Mouse (Mus musculus): Measurements from ENCODE around the gene Lce1b.

The Lce1b gene

DNA sequence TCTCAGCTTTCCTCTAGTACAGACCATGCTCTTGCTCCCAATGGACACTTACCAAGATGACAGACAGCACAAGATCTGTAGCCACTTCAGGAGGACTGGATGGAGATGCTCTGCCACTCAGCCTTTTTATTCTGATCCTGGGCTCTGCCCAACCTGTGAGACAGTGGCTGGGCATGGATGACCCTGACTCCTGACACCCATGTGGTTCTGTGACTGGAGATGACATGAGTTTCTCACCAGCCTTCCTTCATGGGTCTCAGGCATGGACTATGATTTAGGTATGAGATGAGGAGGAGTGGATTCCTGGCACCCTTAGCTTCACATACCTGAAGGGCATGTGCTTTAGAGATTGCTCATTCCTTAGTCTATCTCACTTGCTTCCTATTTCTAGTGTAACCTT lies at the start of gene Lce1b:
Gene Lce1b, minus strand, starts transcription at position 101 of the 400 bp plus-strand sequence.
- DNase-seq: no peak

DNA sequence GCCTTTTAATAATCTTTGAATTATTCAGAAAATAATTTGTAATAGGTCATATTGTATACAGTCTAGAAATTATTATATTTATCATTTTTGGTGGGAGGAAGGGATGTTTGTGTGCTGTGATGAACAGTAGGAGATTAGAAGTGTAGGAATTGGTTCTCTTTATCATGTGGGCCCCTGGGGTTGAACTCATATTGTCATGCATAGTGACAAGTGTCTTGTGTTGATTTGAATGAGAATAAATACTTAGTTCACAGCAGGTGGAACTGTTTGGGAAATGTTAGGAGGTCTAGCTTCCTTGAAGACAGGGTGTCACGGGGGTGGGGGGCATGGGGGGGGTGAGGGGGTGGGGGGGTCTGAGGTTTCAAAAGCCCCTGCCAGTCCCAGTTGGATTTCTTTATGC lies 37.9 kb upstream of the Lce1b start:
- DNase-seq: no peak

DNA sequence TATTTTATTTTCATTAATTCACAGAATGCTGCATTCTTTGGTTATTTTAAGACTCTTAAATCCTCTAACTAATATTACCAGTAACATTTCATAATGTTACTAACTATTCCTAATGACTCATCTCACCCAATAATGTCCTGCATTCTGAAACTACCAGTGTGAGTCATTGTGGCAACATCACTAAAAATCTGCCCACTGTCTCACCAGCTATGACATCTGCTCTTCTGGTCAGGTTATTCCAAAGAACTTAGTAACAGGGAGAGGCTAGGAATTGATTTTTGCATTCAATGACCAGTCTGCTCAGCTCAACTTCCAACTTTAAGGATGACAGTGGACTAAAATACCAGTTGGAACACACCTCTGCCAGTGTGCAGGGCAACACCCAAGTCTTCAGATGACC lies 35.0 kb upstream of the Lce1b start:
- DNase-seq: no peak

DNA sequence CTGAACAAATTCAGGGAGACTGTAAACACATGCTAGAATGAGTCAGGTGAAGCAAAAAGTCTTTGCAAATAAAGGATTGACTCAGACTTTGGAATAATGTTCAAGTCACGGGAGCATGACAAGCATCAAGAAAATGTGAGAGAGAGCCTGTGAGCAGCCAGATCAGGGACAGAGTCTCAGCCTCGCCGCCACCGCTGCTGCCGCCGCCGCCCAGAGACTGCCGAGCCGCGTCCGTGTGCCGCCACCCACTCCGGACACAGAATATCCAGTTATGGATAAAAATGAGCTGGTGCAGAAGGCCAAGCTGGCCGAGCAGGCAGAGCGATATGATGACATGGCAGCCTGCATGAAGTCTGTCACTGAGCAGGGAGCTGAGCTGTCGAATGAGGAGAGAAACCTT lies 32.4 kb upstream of the Lce1b start:
- peak; percentile 22 to 49 for DNase-seq

DNA sequence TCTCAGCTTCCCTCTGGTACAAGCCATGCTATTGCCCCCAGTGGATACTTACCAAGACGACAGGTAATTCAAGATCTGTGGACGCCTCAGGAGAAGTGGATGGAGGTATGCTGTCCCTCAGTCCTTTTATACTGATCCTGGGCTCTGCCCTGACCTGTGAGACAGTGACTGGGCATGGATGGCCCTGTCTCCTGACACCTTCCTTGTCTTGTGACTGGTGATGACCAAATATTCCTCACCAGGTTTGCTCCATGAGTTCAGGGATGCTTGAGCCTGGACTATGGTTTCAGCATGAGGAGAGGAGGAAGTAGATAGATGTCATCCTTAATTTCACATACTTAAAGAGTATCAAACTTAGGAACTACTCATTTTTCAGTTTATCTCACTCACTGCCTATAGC lies 30.4 kb upstream of the Lce1b start, which contains the start of gene Lce1d:
Gene Lce1d, minus strand, starts transcription at position 101 of the 400 bp plus-strand sequence.
- DNase-seq: no peak

DNA sequence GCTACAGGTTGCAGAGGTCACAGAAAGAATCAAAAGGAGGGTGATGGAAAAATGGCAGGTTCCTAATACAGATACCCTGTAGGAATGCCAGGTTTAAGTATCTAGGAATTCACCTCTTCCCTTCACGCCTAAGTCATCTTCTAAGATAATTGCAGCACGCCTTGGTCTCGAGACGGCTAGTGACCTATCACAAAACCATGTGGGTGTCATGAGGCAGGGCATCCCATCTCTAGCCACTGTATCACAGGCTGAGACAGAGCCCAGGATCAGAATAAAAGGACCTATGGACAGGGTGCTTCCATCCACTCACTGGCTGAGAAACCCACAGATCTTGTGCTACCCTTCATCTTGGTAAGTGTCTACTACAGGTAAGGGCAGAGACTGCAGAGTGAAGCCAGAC lies 22.2 kb upstream of the Lce1b start, which contains the start of gene Lce1c:
Gene Lce1c, plus strand, starts transcription at position 301 of the 400 bp plus-strand sequence.
- DNase-seq: no peak

DNA sequence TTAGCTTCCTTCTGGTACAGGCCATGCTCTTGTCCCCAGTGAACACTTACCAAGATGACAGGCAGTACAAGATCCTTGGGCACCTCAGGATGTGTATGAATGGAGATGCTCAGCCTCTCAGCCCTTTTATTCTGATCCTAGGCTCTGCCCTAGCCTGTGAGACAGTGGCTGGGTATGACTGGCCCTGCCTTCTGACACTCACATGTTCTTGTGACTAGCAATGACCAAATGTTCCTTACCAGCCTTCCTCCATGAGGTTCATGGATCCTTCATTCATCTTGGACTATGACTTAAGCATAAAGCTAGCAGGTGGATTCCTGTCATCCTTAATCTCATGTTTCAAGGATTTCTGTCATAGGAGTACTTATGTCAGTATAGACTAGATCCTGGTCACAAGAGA lies 13.5 kb upstream of the Lce1b start, which contains the start of gene Lce1a2:
Gene Lce1a2, minus strand, starts transcription at position 101 of the 400 bp plus-strand sequence.
- no peak for DNase-seq

DNA sequence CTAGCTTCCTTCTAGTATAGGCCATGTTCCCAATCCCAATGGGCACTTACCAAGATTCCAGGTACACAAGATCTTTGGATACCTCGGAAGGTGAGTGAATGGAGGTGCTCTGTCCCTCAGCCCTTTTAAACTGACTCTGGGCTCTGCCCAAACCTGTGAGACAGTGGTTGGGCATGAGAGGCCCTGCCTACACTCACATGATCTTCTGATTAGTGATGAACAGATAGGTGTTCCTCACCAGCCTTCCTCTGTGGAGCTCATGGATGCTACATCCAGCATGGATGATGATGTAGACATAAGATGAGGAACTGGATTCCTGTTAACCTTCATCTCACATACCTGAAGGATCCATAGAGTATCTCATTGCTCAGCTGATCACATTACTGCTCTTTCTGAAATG lies 8.5 kb downstream of the Lce1b start, which contains the start of gene Lce1a1:
Gene Lce1a1, minus strand, starts transcription at position 101 of the 400 bp plus-strand sequence.
- DNase-seq: no peak

DNA sequence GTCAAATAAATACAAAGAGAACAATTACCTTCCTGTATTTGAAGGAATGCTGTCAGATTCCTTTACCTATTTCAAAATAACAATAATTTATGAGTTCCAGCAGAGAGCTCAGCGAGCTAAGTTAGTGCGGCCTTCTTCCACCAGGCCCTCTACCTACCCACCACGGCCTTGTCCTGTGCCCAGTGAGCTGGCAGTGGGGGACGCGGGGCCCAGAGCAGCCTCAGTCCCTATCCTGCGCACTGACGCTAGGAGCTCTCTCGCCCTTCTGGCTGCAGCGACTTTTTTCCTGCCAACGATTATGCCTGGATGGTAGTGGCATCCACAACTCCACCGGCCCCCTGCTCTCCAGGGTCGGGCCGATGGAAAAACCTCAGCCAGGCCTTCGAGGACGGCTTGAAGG lies 16.9 kb downstream of the Lce1b start:
- DNase-seq: no peak

DNA sequence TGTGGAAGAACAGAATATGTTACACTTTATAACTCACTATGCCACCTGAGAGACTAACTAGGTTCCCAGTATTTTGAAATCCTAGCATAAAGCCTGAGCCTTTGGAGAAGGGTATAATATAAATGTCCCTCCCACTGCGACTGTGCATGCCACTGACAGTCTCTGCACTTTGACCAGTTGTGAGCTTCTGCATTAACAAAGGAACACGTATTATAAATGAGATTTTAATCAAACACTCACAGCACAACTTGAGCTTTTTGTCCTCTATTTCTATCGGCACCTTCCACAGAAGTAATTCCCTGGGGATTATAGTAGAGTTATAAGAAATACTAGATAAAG lies 18.1 kb downstream of the Lce1b start:
- DNase-seq: no peak

DNA sequence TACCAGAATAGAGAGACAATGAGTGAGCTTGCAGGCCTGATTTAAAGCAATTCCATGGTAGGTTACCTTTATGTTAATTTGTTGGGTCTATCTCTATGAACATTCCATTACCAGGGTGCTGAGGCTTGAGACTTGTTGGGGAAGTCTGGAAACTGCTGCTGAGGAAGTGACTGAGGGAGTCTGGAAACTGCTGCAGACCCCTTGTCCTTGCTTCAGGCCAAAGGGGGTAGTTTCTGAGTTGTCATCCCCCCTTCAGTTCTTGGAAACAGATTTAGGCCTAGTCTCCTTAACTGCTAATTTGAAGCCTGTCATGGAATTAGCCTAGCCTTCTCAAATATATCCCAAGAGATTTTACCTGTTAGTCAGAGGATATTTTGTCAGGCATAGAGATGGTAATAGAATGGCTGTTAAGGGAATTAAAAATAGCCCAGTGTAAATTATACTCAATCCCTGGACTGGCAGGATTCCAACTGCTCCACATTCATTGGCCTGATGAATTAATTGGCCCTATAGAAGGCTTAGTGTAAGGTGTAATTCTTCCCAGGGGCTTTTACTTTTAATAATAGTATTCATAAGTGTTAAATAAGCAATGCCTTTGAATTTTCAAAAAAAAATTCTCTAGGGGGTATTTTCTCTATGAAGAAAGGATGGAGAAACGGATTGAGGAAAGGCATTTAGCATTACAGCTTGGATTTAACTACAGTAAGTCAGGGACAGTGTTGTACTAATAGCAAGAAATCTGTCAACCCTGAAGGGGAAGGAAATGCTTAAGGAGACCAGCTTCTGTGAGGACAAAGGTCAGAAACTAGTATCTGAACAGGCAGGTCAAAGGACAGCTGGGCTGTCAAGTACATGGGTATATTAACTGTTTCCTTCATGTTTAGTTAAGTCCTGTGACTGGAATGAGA lies 18.7 kb downstream of the Lce1b start:
- DNase-seq: peak; percentile 0 to 2

DNA sequence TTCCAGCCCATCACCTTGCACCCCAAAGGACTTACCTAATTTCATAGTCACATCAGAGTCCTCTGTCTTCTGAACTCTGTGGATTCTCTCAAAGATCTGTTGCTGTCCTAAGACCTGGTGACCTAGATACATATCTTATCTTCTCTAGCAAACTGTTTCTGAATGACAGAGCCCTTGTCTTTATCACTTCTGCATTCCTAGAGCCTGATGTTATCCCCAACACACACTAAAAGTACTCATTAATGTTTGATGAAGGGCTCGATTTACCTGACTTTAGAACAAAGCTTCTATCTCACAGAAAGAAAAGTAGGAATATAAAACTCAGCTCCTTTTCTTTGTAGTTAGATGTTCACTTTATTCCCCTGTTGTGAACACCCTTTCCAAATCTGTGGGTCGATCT lies 35.2 kb downstream of the Lce1b start, which contains the start of gene Lce6a:
Gene Lce6a, minus strand, starts transcription at position 101 of the 400 bp plus-strand sequence.
- no peak for DNase-seq

DNA sequence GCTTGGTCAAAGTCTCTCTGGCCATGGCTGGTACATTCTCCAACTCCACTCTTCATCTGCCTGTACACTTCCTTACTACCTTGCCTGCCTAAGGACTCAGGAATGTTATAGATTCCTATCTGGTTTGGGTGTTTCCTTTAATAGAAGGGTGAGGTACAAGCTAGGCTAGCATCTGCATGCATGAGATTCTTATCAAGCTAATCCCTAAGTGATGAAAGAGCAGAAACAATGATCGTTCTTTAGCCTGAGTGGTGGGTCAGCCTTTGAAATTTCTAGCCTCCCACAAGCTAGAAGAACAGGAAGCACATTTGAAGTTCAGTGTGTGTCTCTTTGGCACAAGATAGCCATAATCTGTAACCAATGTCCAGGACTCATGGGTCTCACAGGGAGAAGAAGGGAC lies 46.9 kb downstream of the Lce1b start:
- no peak for DNase-seq

DNA sequence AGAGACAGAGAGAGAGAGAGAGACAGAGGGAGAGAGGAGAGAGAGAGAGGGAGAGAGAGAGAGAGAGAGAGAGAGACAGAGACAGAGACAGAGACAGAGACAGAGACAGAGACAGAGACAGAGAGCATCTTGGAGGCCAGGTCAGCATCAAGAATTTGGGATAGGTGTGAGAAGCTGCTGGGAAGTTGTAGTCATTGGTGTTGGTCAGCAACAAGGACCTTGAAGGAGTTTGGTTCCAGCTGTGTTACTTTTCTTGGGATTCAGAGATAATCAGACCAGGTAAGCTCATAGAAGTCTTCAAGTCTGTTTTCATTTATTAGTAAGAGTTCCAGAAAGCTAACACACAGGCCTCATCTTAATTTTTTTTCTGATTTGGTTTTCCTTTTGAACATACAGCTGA lies 49.3 kb downstream of the Lce1b start, which contains the start of gene 2210017I01Rik:
Gene 2210017I01Rik, minus strand, starts transcription at position 101 of the 400 bp plus-strand sequence.
- DNase-seq: no peak

Data from cerebellum, postnatal 14 days (tissue).